Mouse (Mus musculus): ENCODE measurements around the gene Pde4b. TPM values are rescaled to one million over a fixed set of nuclear protein-coding genes. Genes with fewer than 3 reads are reported as not detected.

Pde4b gene
- polyA plus RNA-seq, 1 experiment from 2014 or later = 9.1 TPM

- Histone ChIP-seq H3K4me3 (replicated peaks) (no peak overlapping the region), H3K27ac (no peak overlapping the region), H3K4me2 (no peak overlapping the region), H3K27me3 (no peaks in the 10 kb centered on the region), H3K4me1 (replicated peaks) (peaks cover 13% of the 10 kb centered on the region), H3K9me3 (no peaks in the 10 kb centered on the region), H3K9ac (replicated peaks) (no peak overlapping the region), H3K36me3 (no peaks in the 10 kb centered on the region)
- ATAC-seq (ENCODE audit: insufficient number of reproducible peaks, insufficient read depth, low FRiP score, low TSS enrichment, low read depth) = no peak
- WGBS = 40% methylated on average over 1 of the region's 1 CpGs
Measured at GRCm38 (mm10) chr4:102351476-102352475, 264.4 kb downstream of the Pde4b start.

- Histone ChIP-seq H3K9ac (replicated peaks) (no peak overlapping the region), H3K36me3 (no peaks in the 10 kb centered on the region), H3K4me1 (replicated peaks) (0 out of 2 replicates have a peak, but pooled peaks cover 5% of the 10 kb centered on the region), H3K9me3 (no peaks in the 10 kb centered on the region), H3K4me2 (no peak overlapping the region), H3K27ac (no peak overlapping the region), H3K4me3 (replicated peaks) (no peak overlapping the region), H3K27me3 (no peaks in the 10 kb centered on the region)
- no peak for ATAC-seq (ENCODE audit: insufficient number of reproducible peaks, insufficient read depth, low FRiP score, low TSS enrichment, low read depth)
- WGBS = 87% methylated on average over 3 of the region's 3 CpGs
Measured at GRCm38 (mm10) chr4:102353641-102354403, 266.5 kb downstream of the Pde4b start.

GRCm38 (mm10) chr4:102368105-102368735 is 280.9 kb downstream of the Pde4b start:
- Histone ChIP-seq H3K4me2 (no peak overlapping the region), H3K36me3 (no peaks in the 10 kb centered on the region), H3K9ac (replicated peaks) (no peak overlapping the region), H3K9me3 (no peaks in the 10 kb centered on the region), H3K4me1 (replicated peaks) (no peaks in the 10 kb centered on the region), H3K27me3 (no peaks in the 10 kb centered on the region), H3K4me3 (replicated peaks) (no peak overlapping the region), H3K27ac (no peak overlapping the region)
- 48% methylated on average over 9 of the region's 9 CpGs for WGBS
- ATAC-seq (ENCODE audit: insufficient number of reproducible peaks, insufficient read depth, low FRiP score, low TSS enrichment, low read depth) = no peak

DNA sequence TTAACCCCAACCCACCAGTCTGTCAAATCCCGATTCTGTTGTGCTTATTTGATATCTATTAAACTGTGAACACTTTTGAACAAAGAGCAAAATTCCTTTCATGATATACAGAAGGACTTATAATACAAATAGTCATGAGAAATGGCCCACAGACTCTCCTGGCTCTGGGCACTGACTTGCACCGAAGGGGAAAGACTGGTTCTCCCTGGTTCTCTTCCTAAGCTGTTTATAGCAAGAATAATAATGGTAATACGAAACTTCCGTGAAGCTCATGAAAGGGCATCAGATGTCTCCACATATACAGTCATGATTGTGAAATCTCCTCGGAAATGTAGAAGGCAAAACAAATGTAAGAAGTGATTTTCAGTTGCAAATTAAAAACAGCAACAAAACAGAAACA is 287.3 kb downstream of the Pde4b start:
- Histone ChIP-seq H3K4me3 (replicated peaks) (no peak overlapping the region), H3K9ac (replicated peaks) (no peak overlapping the region), H3K27me3 (no peaks in the 10 kb centered on the region), H3K4me1 (replicated peaks) (no peaks in the 10 kb centered on the region), H3K27ac (no peak overlapping the region), H3K4me2 (no peak overlapping the region), H3K36me3 (no peaks in the 10 kb centered on the region), H3K9me3 (no peaks in the 10 kb centered on the region)
- no peak for ATAC-seq (ENCODE audit: insufficient number of reproducible peaks, insufficient read depth, low FRiP score, low TSS enrichment, low read depth)
- WGBS = 74% methylated on average over 5 of the region's 5 CpGs

DNA sequence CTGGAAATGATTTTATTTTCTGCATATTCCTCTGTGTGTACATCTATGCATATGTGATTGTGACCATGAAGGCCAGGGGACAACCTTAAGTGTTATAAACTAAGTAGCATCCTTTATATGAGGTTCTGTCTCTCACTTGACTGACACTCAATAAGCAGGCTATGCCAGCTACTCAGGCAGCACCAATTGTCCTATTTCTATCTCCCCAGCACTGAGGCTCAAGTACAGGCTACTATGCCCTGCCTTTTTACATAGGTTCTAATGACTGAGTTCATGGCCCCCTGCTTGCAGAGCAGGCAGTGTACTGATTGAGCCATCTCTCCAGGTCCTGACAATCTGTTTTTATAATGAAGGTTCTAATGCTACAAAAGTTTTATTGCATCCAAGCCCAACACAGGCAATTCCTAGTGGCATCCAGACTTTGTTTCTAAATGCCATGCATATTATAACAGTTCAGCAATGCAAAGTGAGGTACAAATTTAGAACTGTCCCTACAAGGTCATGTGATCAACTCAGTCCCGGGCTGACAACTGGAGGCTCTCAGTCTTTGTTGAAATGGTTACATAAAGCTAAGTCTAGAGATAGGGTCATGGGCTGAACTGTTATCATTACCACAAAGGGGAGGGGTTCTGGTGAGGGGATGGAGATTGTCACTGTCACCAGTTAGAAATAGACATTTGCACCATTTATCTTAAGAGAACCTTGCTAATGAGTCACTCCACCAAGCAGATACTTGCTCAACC is 295.6 kb downstream of the Pde4b start:
- Histone ChIP-seq H3K27me3 (no peaks in the 10 kb centered on the region), H3K36me3 (no peaks in the 10 kb centered on the region), H3K4me3 (replicated peaks) (no peak overlapping the region), H3K27ac (no peak overlapping the region), H3K4me2 (no peak overlapping the region), H3K4me1 (replicated peaks) (no peaks in the 10 kb centered on the region), H3K9ac (replicated peaks) (no peak overlapping the region), H3K9me3 (no peaks in the 10 kb centered on the region)
- ATAC-seq (ENCODE audit: insufficient number of reproducible peaks, insufficient read depth, low FRiP score, low TSS enrichment, low read depth) = no peak
- 77% methylated on average over 1 of the region's 1 CpGs for whole genome bisulfite sequencing

GRCm38 (mm10) chr4:102393605-102394004 is 306.3 kb downstream of the Pde4b start:
- H3K4me3 ChIP-seq (replicated peaks) = no peak overlapping the region
- no peak overlapping the region for H3K9ac ChIP-seq (replicated peaks)
- WGBS = 73% methylated on average over 2 of the region's 2 CpGs
- no peak overlapping the region for H3K4me2 ChIP-seq
- H3K4me1 ChIP-seq (replicated peaks) = no peaks in the 10 kb centered on the region
- no peaks in the 10 kb centered on the region for H3K36me3 ChIP-seq
- H3K27me3 ChIP-seq = no peaks in the 10 kb centered on the region
- no peak for ATAC-seq (ENCODE audit: insufficient number of reproducible peaks, insufficient read depth, low FRiP score, low TSS enrichment, low read depth)
- H3K27ac ChIP-seq = no peak overlapping the region
- H3K9me3 ChIP-seq = no peaks in the 10 kb centered on the region

- H3K36me3 ChIP-seq = no peaks in the 10 kb centered on the region
- no peak overlapping the region for H3K4me2 ChIP-seq
- WGBS = 84% methylated on average over 4 of the region's 4 CpGs
- no peak overlapping the region for H3K9ac ChIP-seq (replicated peaks)
- no peak for ATAC-seq (ENCODE audit: insufficient number of reproducible peaks, insufficient read depth, low FRiP score, low TSS enrichment, low read depth)
- H3K4me3 ChIP-seq (replicated peaks) = no peak overlapping the region
- H3K27me3 ChIP-seq = no peaks in the 10 kb centered on the region
- no peaks in the 10 kb centered on the region for H3K9me3 ChIP-seq
- H3K27ac ChIP-seq = no peak overlapping the region
- H3K4me1 ChIP-seq (replicated peaks) = no peaks in the 10 kb centered on the region
Measured at GRCm38 (mm10) chr4:102397334-102397733, 310.0 kb downstream of the Pde4b start.

GRCm38 (mm10) chr4:102398512-102398911 is 311.2 kb downstream of the Pde4b start:
- H3K4me2 ChIP-seq = no peak overlapping the region
- H3K9ac ChIP-seq (replicated peaks) = no peak overlapping the region
- no peaks in the 10 kb centered on the region for H3K36me3 ChIP-seq
- H3K27ac ChIP-seq = no peak overlapping the region
- 97% methylated on average over 1 of the region's 1 CpGs for WGBS
- no peak for ATAC-seq (ENCODE audit: insufficient number of reproducible peaks, insufficient read depth, low FRiP score, low TSS enrichment, low read depth)
- H3K4me1 ChIP-seq (replicated peaks) = no peaks in the 10 kb centered on the region
- no peaks in the 10 kb centered on the region for H3K27me3 ChIP-seq
- H3K4me3 ChIP-seq (replicated peaks) = no peak overlapping the region
- H3K9me3 ChIP-seq = no peaks in the 10 kb centered on the region

DNA sequence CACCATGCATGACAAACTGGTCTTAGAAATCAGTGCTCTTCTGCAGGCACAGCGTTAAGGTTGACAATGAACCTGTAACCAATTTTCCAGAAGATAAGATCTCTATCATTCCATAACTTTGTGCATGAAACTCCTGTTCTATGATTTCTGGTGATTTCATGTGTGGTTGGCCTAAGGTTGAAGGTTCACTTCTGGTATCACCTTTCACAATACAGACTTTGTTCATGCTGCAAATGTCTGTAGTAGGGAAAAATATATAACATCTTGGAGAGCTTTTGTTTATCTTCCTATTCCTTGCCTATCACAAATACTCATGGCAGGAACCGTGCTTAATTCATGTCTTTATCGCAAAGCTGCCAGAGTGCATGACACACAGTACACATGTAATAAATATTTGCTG is 319.5 kb downstream of the Pde4b start:
- Histone ChIP-seq H3K36me3 (no peaks in the 10 kb centered on the region), H3K4me1 (replicated peaks) (no peaks in the 10 kb centered on the region), H3K9me3 (no peaks in the 10 kb centered on the region), H3K27ac (no peak overlapping the region), H3K4me3 (replicated peaks) (no peak overlapping the region), H3K4me2 (no peak overlapping the region), H3K9ac (replicated peaks) (no peak overlapping the region), H3K27me3 (no peaks in the 10 kb centered on the region)
- ATAC-seq (ENCODE audit: insufficient number of reproducible peaks, insufficient read depth, low FRiP score, low TSS enrichment, low read depth) = no peak
- 69% methylated on average over 3 of the region's 3 CpGs for WGBS

GRCm38 (mm10) chr4:102408132-102408531 is 320.8 kb downstream of the Pde4b start:
- no peak for ATAC-seq (ENCODE audit: insufficient number of reproducible peaks, insufficient read depth, low FRiP score, low TSS enrichment, low read depth)
- Histone ChIP-seq H3K9me3 (no peaks in the 10 kb centered on the region), H3K27me3 (no peaks in the 10 kb centered on the region), H3K4me1 (replicated peaks) (no peaks in the 10 kb centered on the region), H3K36me3 (no peaks in the 10 kb centered on the region), H3K4me2 (no peak overlapping the region), H3K4me3 (replicated peaks) (no peak overlapping the region), H3K27ac (no peak overlapping the region), H3K9ac (replicated peaks) (no peak overlapping the region)
- 67% methylated on average over 2 of the region's 2 CpGs for WGBS

Data from limb, embryonic 12.5 days (tissue).